Mouse (Mus musculus) CD4-positive helper T cell, adult 2 months (primary cell): Measurements from ENCODE around the gene Smim10l1.

Source experiments
- DNase-seq: peaks from one replicate; pipeline ENCODE4 v3.0.0-alpha.2; 2012; ENCODE audit warnings: low read depth, missing footprints, low spot score

Smim10l1 gene

DNA sequence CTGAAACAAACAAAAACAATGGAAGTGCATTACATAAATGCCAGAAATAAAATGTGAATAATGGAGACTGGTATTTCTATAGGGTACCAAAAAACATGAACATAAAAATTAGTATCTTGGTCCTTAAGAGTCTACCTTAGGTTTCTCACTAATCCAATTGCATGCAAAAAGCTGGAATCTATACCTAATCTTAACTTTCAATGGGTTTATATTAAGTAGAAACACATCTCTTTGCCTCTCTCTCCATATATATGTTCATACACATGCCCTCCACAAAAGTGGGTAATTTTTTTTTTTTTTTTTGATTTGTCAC lies at the start of gene Smim10l1:
TSS of gene Smim10l1 (plus strand) at position 301 of the 313 bp plus-strand sequence.
- DNase-seq = no peak

DNA sequence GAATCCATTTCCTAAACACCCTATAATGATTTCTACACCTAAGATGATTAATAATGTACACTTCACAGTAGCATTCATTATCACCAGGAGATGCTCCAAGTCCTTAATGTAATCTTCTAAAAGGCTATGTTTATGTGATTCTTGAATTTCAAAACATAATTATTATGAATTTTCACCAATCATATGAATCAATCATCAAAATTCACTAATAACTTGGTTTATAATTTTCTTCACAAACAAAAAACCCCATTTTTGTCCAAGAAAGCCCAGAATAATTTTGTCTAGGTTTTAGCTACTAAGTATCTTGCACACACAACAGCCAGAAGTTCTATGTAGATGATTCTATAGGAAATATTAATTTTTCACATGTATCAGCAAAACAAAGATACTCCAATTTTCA lies 49.0 kb upstream of the Smim10l1 start, which contains the start of gene Tas2r140:
TSS of gene Tas2r140 (minus strand) at position 101 of the 400 bp plus-strand sequence.
- DNase-seq = no peak

DNA sequence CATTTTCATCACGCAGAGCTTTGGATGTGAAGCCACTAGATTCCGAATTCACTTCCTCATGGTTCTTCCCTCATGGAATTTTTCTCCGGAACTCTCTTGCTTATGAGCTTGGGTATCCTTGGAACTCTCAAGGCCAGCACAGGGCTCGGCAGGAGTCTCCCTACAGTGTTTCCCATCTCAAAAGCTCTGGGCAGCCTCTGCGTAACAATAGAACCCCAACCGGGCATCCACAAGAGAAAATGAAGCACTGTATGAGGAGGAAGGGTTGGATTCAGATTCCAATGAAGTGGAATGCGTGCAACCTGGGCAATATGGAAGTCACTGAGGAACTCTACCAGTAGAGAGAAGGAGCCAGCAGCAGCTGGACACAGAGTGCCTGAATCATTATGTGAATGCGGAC lies 12.5 kb upstream of the Smim10l1 start:
- no peak for DNase-seq

DNA sequence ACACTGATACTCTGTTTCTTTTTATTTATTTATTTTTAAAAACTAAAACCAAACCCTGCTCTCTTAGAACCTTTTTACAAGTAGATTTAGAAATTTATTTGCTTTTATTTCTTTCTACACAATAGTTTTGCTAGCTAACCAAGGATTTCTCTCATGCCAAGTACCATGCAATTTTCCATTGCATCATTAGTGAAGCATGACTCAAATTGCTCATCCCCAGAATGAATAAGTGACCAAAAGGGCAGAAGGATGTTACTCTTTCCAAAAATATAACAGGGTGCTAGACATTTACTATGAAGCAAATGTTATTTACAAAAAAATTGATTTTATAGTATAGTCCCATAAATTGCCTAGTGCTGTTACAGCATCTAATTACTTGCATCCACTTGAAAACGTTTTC lies 2.3 kb upstream of the Smim10l1 start:
- DNase-seq = no peak

DNA sequence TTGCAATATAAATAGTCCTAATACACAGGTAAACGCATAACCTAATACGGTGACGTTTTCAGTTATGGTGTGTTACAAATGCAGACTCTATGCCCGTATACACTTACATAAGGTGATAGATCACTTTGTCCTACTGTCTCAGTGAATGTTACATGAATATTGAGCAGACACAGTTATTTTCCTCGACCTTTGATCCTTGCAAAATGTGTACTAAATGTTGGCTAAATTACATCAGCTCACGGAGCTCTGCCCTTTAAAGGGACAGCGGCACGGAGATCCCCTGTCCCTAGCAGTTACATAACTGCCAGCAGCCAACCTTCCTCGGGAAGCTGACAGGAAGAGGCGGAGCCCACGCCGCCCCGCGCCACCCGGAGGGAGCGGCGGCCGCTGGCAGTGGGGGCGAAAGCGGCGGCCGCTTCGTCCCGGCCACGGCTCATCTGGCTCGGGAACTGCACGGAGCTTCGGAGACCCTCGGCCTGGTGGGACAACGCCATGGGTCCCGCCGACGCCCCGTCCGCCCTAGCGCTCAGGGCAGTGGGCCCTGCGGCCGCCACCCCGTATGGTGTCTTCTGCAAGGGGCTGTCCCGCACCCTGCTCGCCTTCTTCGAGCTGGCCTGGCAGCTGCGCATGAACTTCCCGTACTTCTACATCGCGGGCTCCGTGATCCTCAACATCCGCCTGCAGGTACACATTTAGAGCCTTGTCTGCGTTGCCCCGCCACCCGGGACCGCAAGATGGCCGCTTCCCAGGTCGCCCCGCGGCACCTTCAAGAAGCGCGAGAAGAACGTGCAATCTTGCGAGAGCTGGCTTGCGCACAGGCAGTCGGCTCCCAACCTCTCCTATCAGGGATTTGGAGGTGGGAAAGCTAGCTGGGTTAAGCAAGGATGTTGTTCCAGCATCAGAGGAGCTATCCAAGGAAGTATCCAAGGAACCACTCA lies 482 bp downstream of the Smim10l1 start:
- peak; percentile 83 for DNase-seq
